Mouse (Mus musculus) spleen, adult 12 weeks (tissue): ENCODE data around the gene Hsf2.
"Not testable (repeated sequence)": the region's sequence is repeated elsewhere in the genome, so short reads cannot be mapped to it uniquely, and the experiment has no call there.

ENCODE experiments used
- DNase-seq: peaks from one replicate; pipeline ENCODE4 v3.0.0; 2022; ENCODE audit warnings: low spot score

Hsf2 gene

DNA sequence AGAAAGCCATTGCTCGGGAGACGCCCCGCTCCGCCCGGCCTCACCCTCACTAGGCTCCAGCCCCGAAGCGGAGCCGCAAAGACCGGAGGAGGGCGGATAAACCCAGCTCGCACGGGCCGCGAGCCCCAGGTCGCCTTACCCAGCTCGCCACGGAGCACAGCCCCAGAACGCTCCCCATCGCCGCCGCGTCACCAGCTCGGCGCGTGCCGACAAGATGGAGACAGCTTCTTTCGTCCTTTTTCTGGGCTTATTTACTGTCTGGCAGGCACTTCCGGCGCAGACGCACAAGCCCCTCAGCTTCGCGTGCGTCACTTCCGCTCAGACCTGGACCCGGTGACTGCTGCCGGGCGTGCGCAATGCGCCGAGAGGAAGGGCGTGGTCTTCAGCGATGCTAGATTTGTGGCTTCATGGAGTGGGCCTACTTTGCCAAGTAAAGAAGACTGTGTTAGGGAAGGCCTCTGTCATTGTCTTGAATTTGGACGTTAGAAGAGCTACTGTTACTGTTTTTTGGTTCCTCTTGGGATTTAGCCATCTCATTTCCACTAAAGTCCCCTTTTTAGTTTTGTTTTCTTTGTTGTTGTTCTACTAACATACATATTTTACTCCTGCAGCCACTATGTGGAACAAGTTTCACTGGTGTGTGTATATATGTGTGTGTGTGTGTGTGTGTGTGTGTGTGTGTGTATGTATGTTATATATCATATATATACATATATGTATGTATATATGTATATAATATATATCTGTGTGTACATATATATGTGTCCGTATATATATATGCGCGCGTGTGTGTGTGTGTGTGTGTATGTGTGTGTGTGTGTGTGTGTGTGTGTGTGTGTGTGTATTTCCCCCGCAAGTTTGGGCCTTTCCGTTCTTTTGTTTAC is 46.3 kb downstream of the Hsf2 start, which contains the start of gene Serinc1:
Gene Serinc1, minus strand, starts transcription at position 313 of the 884 bp plus-strand sequence.
- peak; percentile 89 for DNase-seq

DNA sequence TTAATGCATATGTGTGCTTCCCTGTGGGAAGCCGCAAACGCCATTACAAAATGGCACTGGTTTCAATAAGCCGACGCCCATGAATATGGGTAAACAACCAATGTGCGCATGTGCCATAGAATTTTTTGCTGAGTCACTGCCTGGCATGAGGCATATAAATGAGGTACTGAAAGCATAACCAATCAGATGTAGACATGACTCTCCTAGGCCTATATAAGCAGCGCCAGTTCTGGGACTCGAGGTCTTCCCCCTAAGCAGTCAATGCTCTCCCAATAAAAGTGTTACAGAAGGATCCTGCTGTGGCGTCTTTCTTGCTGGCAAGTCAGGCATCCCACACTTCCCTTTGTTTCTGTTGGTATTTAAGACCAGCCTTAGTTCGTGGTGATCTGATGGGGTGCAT is 57.7 kb downstream of the Hsf2 start:
- DNase-seq, result not testable (repeated sequence)

DNA sequence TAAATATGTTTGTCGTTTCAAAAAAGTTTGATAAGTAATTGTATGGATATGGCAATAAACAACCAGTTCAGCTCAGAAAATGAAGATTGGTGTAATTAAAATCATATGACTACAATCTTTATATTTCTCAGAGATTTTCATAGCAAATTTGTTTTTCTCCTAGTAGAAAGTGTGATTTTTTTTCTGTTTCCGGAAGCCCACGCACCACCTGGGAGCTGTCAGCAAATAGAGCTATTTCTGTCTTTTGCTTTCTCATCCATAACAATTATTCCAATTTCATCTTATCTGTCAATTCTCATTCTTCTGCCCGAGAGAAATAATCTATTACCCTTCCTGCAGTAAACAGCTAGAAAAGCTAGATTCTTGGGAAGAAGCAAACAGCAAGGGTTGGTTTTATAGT is 63.4 kb downstream of the Hsf2 start:
- DNase-seq, result no peak

DNA sequence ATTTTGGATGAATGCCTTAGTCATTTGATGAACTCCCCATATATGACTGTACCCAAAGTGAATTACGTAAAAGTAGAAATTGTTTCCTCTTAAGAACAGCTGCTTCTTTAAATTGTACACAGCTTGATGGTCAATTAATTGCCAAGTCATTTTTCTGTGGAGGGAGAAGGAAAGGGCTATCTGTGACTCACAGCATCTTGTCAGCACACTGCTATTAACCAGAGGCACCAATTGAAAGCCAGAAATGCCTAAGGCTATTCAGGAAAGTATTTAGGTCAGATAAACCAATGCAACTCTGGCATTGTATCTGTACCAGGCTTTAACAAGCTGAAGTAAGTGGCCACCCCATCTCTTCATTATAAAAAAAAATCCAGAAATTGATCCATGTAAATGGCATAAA is 67.5 kb downstream of the Hsf2 start:
- DNase-seq, result no peak

DNA sequence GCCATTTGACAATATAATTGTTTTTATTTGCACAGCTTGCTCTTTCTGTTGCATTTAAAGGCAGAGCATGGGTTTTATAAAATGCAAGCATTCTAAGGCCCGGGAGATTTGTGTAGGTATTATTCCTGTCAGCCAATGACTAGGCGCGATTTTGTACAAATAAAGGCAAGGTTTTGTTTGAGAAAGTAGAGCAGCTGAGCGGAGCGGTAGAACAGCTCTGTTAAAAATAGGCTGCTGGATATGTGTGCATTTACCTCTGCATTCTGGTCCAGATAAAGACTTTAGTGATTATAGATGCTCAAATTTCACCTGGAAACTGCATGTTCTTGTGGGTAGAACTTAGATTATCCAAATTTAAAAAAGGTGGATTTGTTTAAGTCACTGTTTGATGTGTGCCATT is 71.4 kb downstream of the Hsf2 start:
- no peak for DNase-seq
